Mouse (Mus musculus): ENCODE measurements at regions not wholly inside any gene's neighbourhood (a gene's known extent, or its start where the extent isn't known, plus 50 kb on each side); places are given as distances from the start of the nearest gene placed in this dataset.

- Histone ChIP-seq H3K27me3 (ENCODE audit: low read depth, poor library complexity, severe bottlenecking) (no peaks in the 10 kb centered on the region), H3K36me3 (no peaks in the 10 kb centered on the region), H3K4me3 (no peak overlapping the region), H3K9me3 (replicated peaks) (no peaks in the 10 kb centered on the region), H3K4me1 (peaks cover 39% of the 10 kb centered on the region), H3K27ac (replicated peaks) (0 out of 2 replicates have a peak overlapping the region, but pooled peaks have one; percentile 38)
- 76% methylated on average over 5 of the region's 5 CpGs for WGBS
- no peak for DNase-seq (ENCODE audit: low spot score)
Observed at GRCm38 (mm10) chr2:92742025-92742424, 142.5 kb downstream of the Chst1 start.

- no peak overlapping the region for H3K4me3 ChIP-seq
- H3K27ac ChIP-seq (replicated peaks), result peak overlapping the region; percentile 49; the same call in 1 of the 2 replicates
- no peak for DNase-seq (ENCODE audit: low spot score)
- no peaks in the 10 kb centered on the region for H3K36me3 ChIP-seq
- H3K9me3 ChIP-seq (replicated peaks), result no peaks in the 10 kb centered on the region
- H3K4me1 ChIP-seq, result peaks cover 33% of the 10 kb centered on the region
- no peaks in the 10 kb centered on the region for H3K27me3 ChIP-seq (ENCODE audit: low read depth, poor library complexity, severe bottlenecking)
Observed at GRCm38 (mm10) chr2:92742671-92743070, 143.2 kb downstream of the Chst1 start.

GRCm38 (mm10) chr2:92743152-92743551 is 143.6 kb downstream of the Chst1 start:
- H3K27ac ChIP-seq (replicated peaks), result 0 out of 2 replicates have a peak overlapping the region, but pooled peaks have one; percentile 49
- H3K4me3 ChIP-seq, result no peak overlapping the region
- peaks cover 29% of the 10 kb centered on the region for H3K4me1 ChIP-seq
- no peak for DNase-seq (ENCODE audit: low spot score)
- H3K9me3 ChIP-seq (replicated peaks), result no peaks in the 10 kb centered on the region
- no peaks in the 10 kb centered on the region for H3K27me3 ChIP-seq (ENCODE audit: low read depth, poor library complexity, severe bottlenecking)
- WGBS, result 40% methylated on average over 5 of the region's 5 CpGs
- H3K36me3 ChIP-seq, result no peaks in the 10 kb centered on the region

DNA sequence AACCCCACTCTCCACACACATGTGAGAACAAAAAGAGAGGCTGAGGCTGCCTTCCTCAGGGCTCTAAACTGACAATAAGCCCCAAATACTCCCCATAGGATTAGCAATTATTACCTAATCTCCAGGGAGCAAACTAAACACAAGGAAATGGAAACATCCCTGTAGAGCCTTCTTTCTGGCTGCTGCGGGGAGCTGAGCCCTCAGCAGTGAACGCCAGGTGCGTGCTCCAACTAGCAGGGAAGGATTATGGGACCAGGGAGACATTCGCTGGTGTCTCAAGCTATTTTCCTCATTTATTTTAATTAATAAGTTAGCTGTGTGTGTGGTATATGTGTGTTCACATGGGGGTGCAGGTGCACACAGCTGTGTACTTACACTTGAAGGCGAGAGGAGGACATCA is 144.4 kb downstream of the Chst1 start:
- H3K27ac ChIP-seq (replicated peaks), result 0 out of 2 replicates have a peak overlapping the region, but pooled peaks have one; percentile 49
- H3K4me3 ChIP-seq, result no peak overlapping the region
- WGBS, result 42% methylated on average over 5 of the region's 5 CpGs
- H3K9me3 ChIP-seq (replicated peaks), result no peaks in the 10 kb centered on the region
- H3K27me3 ChIP-seq (ENCODE audit: low read depth, poor library complexity, severe bottlenecking), result no peaks in the 10 kb centered on the region
- no peak for DNase-seq (ENCODE audit: low spot score)
- H3K36me3 ChIP-seq, result no peaks in the 10 kb centered on the region
- peaks cover 27% of the 10 kb centered on the region for H3K4me1 ChIP-seq

DNA sequence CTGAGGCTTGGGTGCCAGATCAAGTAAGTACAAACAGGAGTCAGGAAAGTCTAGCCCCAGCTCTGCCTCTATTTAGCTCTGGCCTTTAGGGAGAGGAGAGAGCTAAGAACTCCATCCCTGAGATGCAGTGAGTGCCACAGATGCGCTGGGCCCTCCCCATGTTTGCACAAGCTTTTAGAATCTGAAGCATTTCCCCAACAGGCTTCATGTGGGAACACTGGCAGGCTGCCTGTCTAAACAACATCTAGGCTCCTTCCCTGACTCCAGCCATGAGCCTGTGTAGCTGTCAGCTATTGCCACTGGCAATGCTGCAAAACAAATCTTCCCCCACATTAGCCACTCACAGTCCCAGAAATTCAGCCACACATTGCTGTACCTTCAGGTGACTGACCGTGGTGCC is 147.9 kb downstream of the Chst1 start:
- 74% methylated on average over 2 of the region's 2 CpGs for WGBS
- no peak for DNase-seq (ENCODE audit: low spot score)
- no peaks in the 10 kb centered on the region for H3K9me3 ChIP-seq (replicated peaks)
- no peak overlapping the region for H3K27ac ChIP-seq (replicated peaks)
- H3K36me3 ChIP-seq, result no peaks in the 10 kb centered on the region
- H3K27me3 ChIP-seq (ENCODE audit: low read depth, poor library complexity, severe bottlenecking), result no peaks in the 10 kb centered on the region
- no peak overlapping the region for H3K4me3 ChIP-seq
- peaks cover 35% of the 10 kb centered on the region for H3K4me1 ChIP-seq

DNA sequence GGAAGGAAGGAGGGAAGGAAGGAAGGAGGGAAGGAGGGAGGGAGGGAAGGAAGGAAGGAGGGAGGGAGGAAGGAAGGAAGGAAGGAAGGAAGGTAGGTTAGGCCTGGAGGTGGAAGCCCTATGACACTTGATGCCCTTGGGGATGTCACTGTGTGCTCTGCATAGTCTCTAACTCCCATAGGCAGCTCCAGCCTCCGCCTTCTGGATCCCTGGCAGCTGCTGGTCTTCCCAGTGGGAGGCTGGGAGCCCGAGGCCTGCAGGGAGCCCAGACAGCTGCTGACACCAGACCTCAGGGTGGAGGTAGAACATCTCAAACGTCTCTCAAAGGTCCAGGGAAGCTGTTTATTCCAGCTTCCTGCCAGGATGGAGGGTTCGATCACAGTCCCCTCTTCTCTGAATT is 150.6 kb downstream of the Chst1 start:
- WGBS, result 57% methylated on average over 4 of the region's 4 CpGs
- Histone ChIP-seq H3K4me3 (no peak overlapping the region), H3K36me3 (no peaks in the 10 kb centered on the region), H3K9me3 (replicated peaks) (no peaks in the 10 kb centered on the region), H3K4me1 (peaks cover 15% of the 10 kb centered on the region), H3K27ac (replicated peaks) (peak overlapping the region; percentile 23; the same call in 1 of the 2 replicates), H3K27me3 (ENCODE audit: low read depth, poor library complexity, severe bottlenecking) (no peaks in the 10 kb centered on the region)
- no peak for DNase-seq (ENCODE audit: low spot score)

- peak overlapping the region; percentile 23; the same call in 1 of the 2 replicates for H3K27ac ChIP-seq (replicated peaks)
- H3K4me1 ChIP-seq, result peaks cover 15% of the 10 kb centered on the region
- H3K4me3 ChIP-seq, result no peak overlapping the region
- H3K27me3 ChIP-seq (ENCODE audit: low read depth, poor library complexity, severe bottlenecking), result no peaks in the 10 kb centered on the region
- DNase-seq (ENCODE audit: low spot score), result no peak
- no peaks in the 10 kb centered on the region for H3K9me3 ChIP-seq (replicated peaks)
- 67% methylated on average over 4 of the region's 4 CpGs for WGBS
- no peaks in the 10 kb centered on the region for H3K36me3 ChIP-seq
Observed at GRCm38 (mm10) chr2:92750672-92751071, 151.2 kb downstream of the Chst1 start.

- Histone ChIP-seq H3K4me3 (no peak overlapping the region), H3K4me1 (peaks cover 15% of the 10 kb centered on the region), H3K9me3 (replicated peaks) (no peaks in the 10 kb centered on the region), H3K36me3 (no peaks in the 10 kb centered on the region), H3K27ac (replicated peaks) (no peak overlapping the region), H3K27me3 (ENCODE audit: low read depth, poor library complexity, severe bottlenecking) (no peaks in the 10 kb centered on the region)
- WGBS, result 68% methylated on average over 8 of the region's 8 CpGs
- DNase-seq (ENCODE audit: low spot score), result no peak
Observed at GRCm38 (mm10) chr2:92751256-92751655, 151.7 kb downstream of the Chst1 start.

DNA sequence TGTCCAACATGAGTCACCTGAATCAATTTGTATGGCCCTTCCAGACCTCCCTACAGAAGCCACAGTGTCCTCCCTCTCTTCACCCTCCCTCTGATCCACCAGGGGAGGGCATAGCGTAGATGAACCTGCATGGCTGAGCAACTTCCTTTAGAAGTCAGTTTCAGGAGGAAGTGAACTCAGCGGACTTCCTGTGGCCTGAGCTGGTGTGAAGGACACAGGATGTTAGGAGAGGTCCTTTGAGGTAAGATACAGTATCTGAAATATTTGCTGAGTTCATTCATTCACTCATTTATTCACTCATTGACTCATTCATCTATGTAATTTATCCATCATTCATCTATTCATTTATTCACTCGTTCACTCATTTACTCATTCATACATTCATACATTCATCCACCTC is 152.6 kb downstream of the Chst1 start:
- H3K27me3 ChIP-seq (ENCODE audit: low read depth, poor library complexity, severe bottlenecking), result no peaks in the 10 kb centered on the region
- H3K4me3 ChIP-seq, result no peak overlapping the region
- 83% methylated on average over 3 of the region's 3 CpGs for WGBS
- H3K9me3 ChIP-seq (replicated peaks), result no peaks in the 10 kb centered on the region
- H3K4me1 ChIP-seq, result peaks cover 15% of the 10 kb centered on the region
- no peak overlapping the region for H3K27ac ChIP-seq (replicated peaks)
- DNase-seq (ENCODE audit: low spot score), result no peak
- H3K36me3 ChIP-seq, result no peaks in the 10 kb centered on the region

DNA sequence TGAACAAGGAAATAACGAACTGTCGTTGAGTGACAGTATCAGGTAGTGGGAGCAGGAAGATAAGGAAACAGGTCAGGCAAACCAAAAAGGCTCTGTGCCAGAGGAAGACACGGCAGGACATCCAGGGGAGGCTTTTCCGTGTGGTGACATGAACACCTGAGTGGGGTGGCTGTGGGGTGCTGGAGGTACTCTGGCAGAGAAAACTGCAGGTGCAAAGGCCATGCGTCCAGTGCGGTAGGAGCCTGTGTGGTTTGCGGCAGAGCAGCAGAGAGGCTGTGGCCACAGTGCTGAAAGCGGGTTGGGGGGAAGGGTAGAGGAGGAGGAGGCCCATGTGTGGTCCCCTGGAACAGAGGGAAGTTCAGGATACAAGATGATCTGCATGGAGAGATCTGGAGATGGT is 153.3 kb downstream of the Chst1 start:
- 87% methylated on average over 8 of the region's 8 CpGs for WGBS
- no peak for DNase-seq (ENCODE audit: low spot score)
- no peaks in the 10 kb centered on the region for H3K27me3 ChIP-seq (ENCODE audit: low read depth, poor library complexity, severe bottlenecking)
- no peak overlapping the region for H3K27ac ChIP-seq (replicated peaks)
- H3K4me3 ChIP-seq, result no peak overlapping the region
- H3K4me1 ChIP-seq, result peaks cover 15% of the 10 kb centered on the region
- no peaks in the 10 kb centered on the region for H3K9me3 ChIP-seq (replicated peaks)
- H3K36me3 ChIP-seq, result no peaks in the 10 kb centered on the region

GRCm38 (mm10) chr2:92754505-92755280 is 155.2 kb downstream of the Chst1 start:
- DNase-seq (ENCODE audit: low spot score), result no peak
- Histone ChIP-seq H3K4me3 (no peak overlapping the region), H3K36me3 (no peaks in the 10 kb centered on the region), H3K4me1 (peaks cover 28% of the 10 kb centered on the region), H3K9me3 (replicated peaks) (no peaks in the 10 kb centered on the region), H3K27me3 (ENCODE audit: low read depth, poor library complexity, severe bottlenecking) (no peaks in the 10 kb centered on the region), H3K27ac (replicated peaks) (no peak overlapping the region)
- 72% methylated on average over 10 of the region's 10 CpGs for WGBS

GRCm38 (mm10) chr2:92756491-92756890 is 157.0 kb downstream of the Chst1 start:
- Histone ChIP-seq H3K27ac (replicated peaks) (no peak overlapping the region), H3K4me3 (no peak overlapping the region), H3K36me3 (no peaks in the 10 kb centered on the region), H3K9me3 (replicated peaks) (no peaks in the 10 kb centered on the region), H3K27me3 (ENCODE audit: low read depth, poor library complexity, severe bottlenecking) (no peaks in the 10 kb centered on the region), H3K4me1 (peaks cover 14% of the 10 kb centered on the region)
- DNase-seq (ENCODE audit: low spot score), result peak; percentile 6
- 94% methylated on average over 1 of the region's 1 CpGs for WGBS

DNA sequence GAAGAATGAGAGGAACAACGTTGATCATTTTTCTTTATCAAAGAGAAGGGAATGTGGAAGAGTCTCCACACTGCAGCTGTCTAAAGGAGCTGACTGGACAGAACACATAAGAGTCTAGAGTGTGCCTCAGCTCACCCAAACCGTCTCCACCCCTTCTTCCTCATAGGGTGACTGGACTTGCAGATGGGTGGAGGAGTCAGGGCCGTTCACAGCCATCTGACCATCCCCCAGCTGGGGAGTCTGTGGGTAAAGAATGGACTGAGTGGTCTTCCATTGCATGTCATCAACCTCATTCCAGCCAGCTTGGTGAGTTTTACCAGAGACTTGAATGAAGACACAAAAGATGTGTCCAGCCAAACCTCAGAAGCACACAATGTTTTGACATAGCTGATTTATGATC is 156.1 kb upstream of the Syt13 start:
- Histone ChIP-seq H3K9me3 (replicated peaks) (no peaks in the 10 kb centered on the region), H3K27ac (replicated peaks) (peak overlapping the region; percentile 46), H3K27me3 (ENCODE audit: low read depth, poor library complexity, severe bottlenecking) (no peaks in the 10 kb centered on the region), H3K4me3 (no peak overlapping the region), H3K36me3 (no peaks in the 10 kb centered on the region), H3K4me1 (peaks cover 14% of the 10 kb centered on the region)
- WGBS, result 77% methylated on average over 3 of the region's 3 CpGs
- peak; percentile 10 for DNase-seq (ENCODE audit: low spot score)
